Mouse (Mus musculus) heart, adult 2 months (tissue): Measurements from ENCODE around the gene Vmn1r117.
"Not testable (repeated sequence)": the region's sequence is repeated elsewhere in the genome, so short reads cannot be mapped to it uniquely, and the experiment has no call there.

Experiments
- CTCF ChIP-seq: fragments of 200-600 bp; IDR thresholded peaks from 2 replicates; pipeline ENCODE4 v1.8.1; 2022; ENCODE audit warnings: antibody characterized with exemption, mild to moderate bottlenecking, moderate library complexity
- EP300 ChIP-seq: fragments of 200-500 bp; IDR thresholded peaks from 2 replicates; pipeline ENCODE4 v1.6.1; 2011; ENCODE audit warnings: low read depth, low read length, control low read depth; ENCODE audit not compliant: insufficient read depth
- POLR2A ChIP-seq: fragments of 200-500 bp; IDR thresholded peaks from 2 replicates; pipeline ENCODE4 v1.6.1; 2011; ENCODE audit warnings: mild to moderate bottlenecking, low read depth, low read length, control low read depth; ENCODE audit not compliant: insufficient read depth

GRCm38 (mm10) chr7:20912247-20912646, 28.3 kb upstream of the Vmn1r117 start, which contains the start of gene Vmn1r118:
- TF ChIP-seq EP300, CTCF, POLR2A: not testable (repeated sequence)
